Mouse (Mus musculus) liver, embryonic 14.5 days (tissue): ENCODE measurements around the gene Rreb1. TPM values are rescaled to one million over a fixed set of nuclear protein-coding genes. Genes with fewer than 3 reads are reported as not detected.

ENCODE experiments used
- ATAC-seq: fragments of 200-750 bp; cut with Nextera tagmentation; 2 replicates; pipeline ENCODE4 v1.8.0; 2017; ENCODE audit warnings: moderate number of reproducible peaks, mild to moderate bottlenecking, moderate library complexity; ENCODE audit not compliant: insufficient read depth
- DNase-seq, 3 experiments: peaks; one replicate each; pipeline ENCODE4 v3.0.0-alpha.2; 2012 to 2013; ENCODE audit warnings: low read depth in 3 of 3, low spot score in 3 of 3
- H3K27ac ChIP-seq: fragments of 300-500 bp; sonication (generic); 2 replicates; pipeline ENCODE4 v1.5.1; 2014; ENCODE audit warnings: moderate library complexity, mild to moderate bottlenecking, control low read depth, inconsistent platforms
- H3K27me3 ChIP-seq: fragments of 300-500 bp; sonication (generic); 2 replicates; pipeline ENCODE4 v1.6.1; 2014; ENCODE audit warnings: mild to moderate bottlenecking, low read length, moderate library complexity; ENCODE audit not compliant: control insufficient read depth, insufficient read depth
- H3K36me3 ChIP-seq: fragments of 300-500 bp; sonication (generic); replicated peaks from 2 replicates; pipeline ENCODE4 v1.6.1; 2014; ENCODE audit warnings: low read depth; ENCODE audit not compliant: control insufficient read depth, insufficient read depth
- H3K4me1 ChIP-seq, 2 experiments: fragments of 200-500 bp in 1 of 2; fragments of 300-500 bp in 1 of 2; sonication (generic) in 1 of 2; replicated peaks; 2 replicates each; pipeline ENCODE4 v1.6.1; 2012 to 2014; ENCODE audit warnings: antibody characterized with exemption in 1 of 2, inconsistent platforms in 1 of 2, low read length in 1 of 2; ENCODE audit not compliant: control insufficient read depth in 2 of 2, insufficient read depth in 2 of 2
- H3K4me2 ChIP-seq: fragments of 300-500 bp; sonication (generic); 2 replicates; pipeline ENCODE4 v1.6.1; 2014; ENCODE audit warnings: low read depth, mild to moderate bottlenecking, control low read depth, moderate library complexity
- H3K4me3 ChIP-seq, 2 experiments: fragments of 200-500 bp in 1 of 2; fragments of 300-500 bp in 1 of 2; sonication (generic) in 1 of 2; 2 replicates each; pipeline ENCODE4 v1.5.1; 2012 to 2014; ENCODE audit warnings: low read depth in 2 of 2, low read length in 2 of 2, mild to moderate bottlenecking in 2 of 2, control low read depth in 1 of 2, inconsistent platforms in 1 of 2, moderate library complexity in 1 of 2; ENCODE audit not compliant: insufficient read depth in 1 of 2
- H3K9ac ChIP-seq: fragments of 300-500 bp; sonication (generic); replicated peaks from 2 replicates; pipeline ENCODE4 v1.6.1; 2014; ENCODE audit warnings: mild to moderate bottlenecking, control low read depth, moderate library complexity
- H3K9me3 ChIP-seq: fragments of 300-500 bp; sonication (generic); 2 replicates; pipeline ENCODE4 v1.6.1; 2016; ENCODE audit warnings: low read length, mixed read lengths; ENCODE audit not compliant: control insufficient read depth
- CTCF ChIP-seq: IDR thresholded peaks from 2 replicates; pipeline ENCODE4 v1.5.1; 2016; ENCODE audit warnings: antibody characterized with exemption, low read depth, control low read depth
- EP300 ChIP-seq: IDR thresholded peaks from 2 replicates; pipeline ENCODE4 v1.6.1; 2016; ENCODE audit warnings: antibody characterized with exemption, low read depth
- WGBS: fragments of 180-500 bp; shearing (Covaris S2); extraction: QIAGEN DNeasy Blood & Tissue Kit; methylation state at CpG from one replicate; pipeline ENCODE4 v1.1.7; 2014; ENCODE audit not compliant: insufficient replicate concordance; 5-methylcytosine and 5-hydroxymethylcytosine counted together
- polyA plus RNA-seq, 2 experiments: library from polyadenylated mRNA; depleted of rRNA in 1 of 2; stranded (reverse) in 1 of 2; unstranded in 1 of 2; fragments of >200 nt; fragmentation: Nextera tagmentation in 1 of 2; extraction: Ambion mirVana in 1 of 2; gene quantifications; 2 replicates each; pipeline versions ENCODE4 v1.2.1 to v1.2.3; 2012 to 2014

The Rreb1 gene
- polyA plus RNA-seq, 2 experiments: 5.4 TPM

DNA sequence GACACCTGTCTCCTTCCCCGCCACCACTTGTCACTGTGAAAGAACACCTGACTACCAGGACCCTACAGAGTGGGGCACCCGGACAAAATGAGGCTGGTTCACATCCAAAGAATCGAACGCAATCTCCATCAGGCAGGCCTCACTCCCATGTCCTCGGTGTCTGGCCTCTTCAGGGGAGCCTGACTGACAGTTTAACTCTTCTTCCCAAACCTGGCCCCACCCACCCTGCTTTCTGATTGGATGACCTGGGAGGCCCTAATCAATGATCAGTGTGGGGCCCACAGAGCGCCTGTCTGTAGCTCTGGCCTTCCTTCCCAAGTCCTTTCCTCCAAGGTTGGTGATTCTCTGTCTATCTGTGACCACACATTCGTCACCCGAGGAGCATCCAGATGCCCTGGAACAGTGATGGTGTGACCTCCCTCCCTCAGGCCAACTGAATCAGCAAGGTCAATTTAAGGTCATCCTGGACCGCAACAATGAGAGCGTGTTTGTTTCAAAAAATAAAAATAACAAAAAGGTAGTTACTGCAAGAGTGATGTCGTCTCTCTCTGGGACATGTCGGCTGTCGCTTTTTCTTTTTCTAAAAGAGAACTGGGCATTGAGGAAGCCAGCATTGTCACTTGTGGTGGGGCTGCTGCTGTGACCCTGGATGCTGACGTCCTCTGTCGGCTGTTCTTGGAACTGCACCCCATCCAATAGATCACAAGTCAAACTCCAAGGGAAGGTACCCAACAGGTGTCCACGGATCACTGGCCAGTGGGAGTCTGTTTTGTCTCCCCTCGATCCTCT, 187.1 kb downstream of the Rreb1 start:
- peak overlapping the region; percentile 62 for H3K9ac ChIP-seq
- no peaks in the 10 kb centered on the region for H3K9me3 ChIP-seq
- whole genome bisulfite sequencing: 16% methylated on average over 17 of the region's 17 CpGs
- H3K4me1 ChIP-seq: peaks cover 24 to 32% of the 10 kb centered on the region in 2 experiments
- DNase-seq: peak; percentile 84 to 90 (median 87)
- TF ChIP-seq EP300 (no peak), CTCF (peak; percentile 89)
- H3K4me2 ChIP-seq: peak overlapping the region; percentile 80
- H3K36me3 ChIP-seq: no peaks in the 10 kb centered on the region
- peak; percentile 95 for ATAC-seq
- H3K4me3 ChIP-seq: peak overlapping the region; percentile 37 to 55
- H3K27me3 ChIP-seq: no peaks in the 10 kb centered on the region
- peak overlapping the region; percentile 81 for H3K27ac ChIP-seq

DNA sequence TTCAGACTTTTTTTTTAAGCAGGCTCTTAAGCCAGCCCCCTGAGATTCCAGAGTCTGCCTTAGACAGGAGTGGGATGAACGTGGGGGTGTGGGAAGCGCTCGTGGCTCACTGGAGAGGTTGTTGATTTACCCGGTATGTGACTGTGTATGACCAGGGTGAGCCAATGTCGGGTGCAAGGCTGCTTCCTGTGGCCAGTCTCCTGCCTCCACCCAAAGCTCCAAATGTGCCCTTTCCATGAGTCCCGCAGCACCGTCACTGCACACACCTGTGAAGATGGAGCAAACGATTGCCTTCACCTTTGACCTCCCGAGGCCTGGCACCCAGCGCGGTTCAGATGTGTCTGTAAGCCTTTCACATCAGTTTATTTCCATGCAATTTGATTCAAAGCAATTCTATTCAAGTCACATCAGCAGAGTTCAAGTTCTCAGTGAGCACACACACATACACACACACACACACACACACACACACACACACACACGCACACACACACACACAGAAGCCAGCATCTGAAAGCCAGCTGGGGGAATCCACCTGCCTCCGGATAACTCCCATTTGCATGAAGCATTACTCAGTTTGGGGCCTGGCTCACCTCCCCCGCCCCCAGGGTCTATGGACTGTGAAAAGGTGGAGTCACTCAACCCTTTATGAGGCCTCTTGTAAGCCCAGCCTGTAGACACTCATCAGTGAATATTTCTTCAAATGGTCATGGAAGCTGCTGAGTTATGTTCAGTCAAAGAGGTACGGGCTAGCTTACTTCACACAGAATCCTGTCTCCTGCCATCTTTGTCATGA, 188.3 kb downstream of the Rreb1 start:
- Histone ChIP-seq H3K27me3 (no peaks in the 10 kb centered on the region), H3K9me3 (no peaks in the 10 kb centered on the region), H3K9ac (no peak overlapping the region), H3K36me3 (no peaks in the 10 kb centered on the region), H3K4me2 (peak overlapping the region; percentile 80; the same call in 1 of the 2 replicates), H3K27ac (no peak overlapping the region), H3K4me1 (peaks cover 24 to 34% of the 10 kb centered on the region in 2 experiments), H3K4me3 (no peak overlapping the region)
- DNase-seq: no peak
- TF ChIP-seq EP300: no peak
- no peak for TF ChIP-seq CTCF
- ATAC-seq: no peak
- 77% methylated on average over 15 of the region's 15 CpGs for WGBS

DNA sequence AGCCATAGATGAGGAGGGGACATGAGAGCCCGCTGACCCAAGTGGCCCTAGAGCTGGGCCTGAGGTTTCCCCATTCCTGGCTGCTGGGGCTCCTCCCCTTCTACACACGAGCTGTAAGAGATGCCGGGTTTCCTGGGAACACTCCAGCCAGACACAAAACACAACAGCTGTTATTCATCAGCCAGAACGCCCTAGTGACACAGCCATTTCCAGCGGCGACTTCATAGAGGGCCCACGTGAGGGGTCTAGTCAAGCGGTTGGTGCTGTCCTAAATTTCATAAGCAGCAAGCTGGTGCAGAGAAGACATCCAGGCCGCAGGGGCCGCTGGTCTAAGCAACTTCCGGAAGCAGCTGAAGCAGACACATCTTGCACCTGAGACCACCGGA, 188.8 kb downstream of the Rreb1 start:
- ATAC-seq: no peak
- Histone ChIP-seq H3K27me3 (no peaks in the 10 kb centered on the region), H3K4me2 (no peak overlapping the region), H3K36me3 (no peaks in the 10 kb centered on the region), H3K9me3 (no peaks in the 10 kb centered on the region), H3K4me3 (no peak overlapping the region), H3K4me1 (peaks cover 24 to 34% of the 10 kb centered on the region in 2 experiments), H3K27ac (no peak overlapping the region), H3K9ac (no peak overlapping the region)
- WGBS: 70% methylated on average over 12 of the region's 12 CpGs
- DNase-seq: no peak
- TF ChIP-seq CTCF: no peak
- no peak for TF ChIP-seq EP300

DNA sequence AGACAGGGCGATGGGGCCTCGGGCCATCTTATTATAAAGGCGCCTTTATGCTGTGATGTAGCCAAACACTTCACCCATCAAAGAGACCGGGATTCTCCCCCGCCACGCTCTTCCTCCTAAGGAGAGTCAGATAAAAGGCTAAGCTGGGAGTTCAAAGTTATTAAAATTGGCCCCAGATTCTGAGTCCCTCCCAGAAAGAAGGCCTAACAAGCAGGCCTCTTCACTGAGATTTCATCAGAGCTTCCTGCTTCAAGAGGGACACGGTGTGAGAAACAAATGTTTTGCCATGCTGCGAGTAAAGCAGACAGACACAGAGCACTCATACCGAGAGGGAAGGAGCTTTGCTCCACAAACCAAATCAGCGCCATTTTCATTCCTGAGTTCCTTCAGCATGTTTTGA, 189.4 kb downstream of the Rreb1 start:
- DNase-seq (no peak), ATAC-seq (no peak)
- 70% methylated on average over 10 of the region's 10 CpGs for whole genome bisulfite sequencing
- H3K27ac ChIP-seq: no peak overlapping the region
- H3K4me2 ChIP-seq: no peak overlapping the region
- TF ChIP-seq EP300: no peak
- TF ChIP-seq CTCF: no peak
- no peak overlapping the region for H3K9ac ChIP-seq
- H3K9me3 ChIP-seq: no peaks in the 10 kb centered on the region
- H3K4me1 ChIP-seq: peaks cover 24 to 34% of the 10 kb centered on the region in 2 experiments
- H3K36me3 ChIP-seq: no peaks in the 10 kb centered on the region; the same call in 1 of the 2 replicates
- H3K27me3 ChIP-seq: no peaks in the 10 kb centered on the region
- H3K4me3 ChIP-seq: no peak overlapping the region

DNA sequence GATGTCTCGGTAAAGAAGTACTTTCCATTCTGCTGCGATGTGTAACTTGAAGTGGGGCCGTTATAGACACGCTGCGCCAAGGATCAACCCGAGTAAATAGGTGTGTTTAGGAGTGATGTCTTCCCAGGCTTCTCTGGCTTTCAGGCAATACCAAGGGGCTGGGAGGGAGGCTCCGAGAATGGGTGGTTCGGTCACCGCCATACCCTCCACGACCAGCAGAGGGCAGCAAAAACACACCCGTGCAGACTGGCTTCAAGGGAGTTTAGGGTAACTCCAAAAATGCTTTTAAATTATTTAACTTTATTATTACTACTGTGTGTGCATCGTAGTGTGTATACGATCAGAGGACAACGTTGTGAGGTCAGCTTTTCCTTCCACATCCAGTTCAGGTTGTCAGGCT, 191.1 kb downstream of the Rreb1 start:
- 10% methylated on average over 14 of the region's 14 CpGs for WGBS

More for the DNA sequence above, 191.1 kb downstream of the Rreb1 start:
- no peaks in the 10 kb centered on the region for H3K9me3 ChIP-seq
- no peak overlapping the region for H3K4me2 ChIP-seq
- DNase-seq (peak in 1 of 3 experiments; percentile 51), ATAC-seq (no peak)
- H3K27me3 ChIP-seq: no peaks in the 10 kb centered on the region
- TF ChIP-seq CTCF: peak; percentile 99
- no peak for TF ChIP-seq EP300
- H3K27ac ChIP-seq: no peak overlapping the region
- no peak overlapping the region for H3K4me3 ChIP-seq
- peaks cover 18 to 27% of the 10 kb centered on the region in 2 experiments for H3K4me1 ChIP-seq
- H3K9ac ChIP-seq: no peak overlapping the region
- no peaks in the 10 kb centered on the region; the same call in 1 of the 2 replicates for H3K36me3 ChIP-seq
